Mouse (Mus musculus) liver, embryonic 16.5 days (tissue): ENCODE data around the gene Gm2663. TPM values are rescaled to one million over a fixed set of nuclear protein-coding genes. Genes with fewer than 3 reads are reported as not detected.
A peak's percentile ranks its signal among the peaks of the same experiment; 100 is the strongest.
"Not testable (repeated sequence)": the region's sequence is repeated elsewhere in the genome, so short reads cannot be mapped to it uniquely, and the experiment has no call there.

Experiments
- ATAC-seq: fragments of 200-750 bp; cut with Nextera tagmentation; 2 replicates; pipeline ENCODE4 v1.8.0; 2017; ENCODE audit warnings: low read depth, mild to moderate bottlenecking, moderate number of reproducible peaks, moderate library complexity
- H3K27ac ChIP-seq: fragments of 300-500 bp; sonication (generic); 2 replicates; pipeline ENCODE4 v1.5.1; 2014; ENCODE audit warnings: mild to moderate bottlenecking, low read length
- H3K27me3 ChIP-seq: fragments of 300-500 bp; sonication (generic); 2 replicates; pipeline ENCODE4 v1.6.1; 2014; ENCODE audit warnings: low read depth, low read length, mixed read lengths; ENCODE audit not compliant: control insufficient read depth, insufficient read depth
- H3K36me3 ChIP-seq: fragments of 300-500 bp; sonication (generic); 2 replicates; pipeline ENCODE4 v1.6.1; 2014; ENCODE audit warnings: mild to moderate bottlenecking; ENCODE audit not compliant: control insufficient read depth, insufficient read depth
- H3K4me1 ChIP-seq: fragments of 300-500 bp; sonication (generic); 2 replicates; pipeline ENCODE4 v1.6.1; 2014; ENCODE audit warnings: low read depth, low read length, mixed read lengths; ENCODE audit not compliant: control insufficient read depth
- H3K4me2 ChIP-seq: fragments of 300-500 bp; sonication (generic); 2 replicates; pipeline ENCODE4 v1.6.1; 2014; ENCODE audit warnings: low read depth, low read length, mixed read lengths
- H3K4me3 ChIP-seq: fragments of 300-500 bp; sonication (generic); 2 replicates; pipeline ENCODE4 v1.5.1; 2014; ENCODE audit warnings: low read depth, mild to moderate bottlenecking, low read length
- H3K9ac ChIP-seq: fragments of 300-500 bp; sonication (generic); 2 replicates; pipeline ENCODE4 v1.6.1; 2014; ENCODE audit warnings: low read depth, low read length
- H3K9me3 ChIP-seq: fragments of 300-500 bp; sonication (generic); replicated peaks from 2 replicates; pipeline ENCODE4 v1.6.1; 2016; ENCODE audit warnings: low read length; ENCODE audit not compliant: control insufficient read depth
- WGBS: fragments of 180-500 bp; shearing (Covaris S2); extraction: QIAGEN DNeasy Blood & Tissue Kit; methylation state at CpG from one replicate; pipeline ENCODE4 v1.1.7; 2014; ENCODE audit not compliant: insufficient replicate concordance; 5-methylcytosine and 5-hydroxymethylcytosine counted together
- polyA plus RNA-seq: library from polyadenylated mRNA; unstranded; fragments of >200 nt; fragmentation: Nextera tagmentation; extraction: Ambion mirVana; gene quantifications from 2 replicates; pipeline ENCODE4 v1.2.1, GENCODE M21; 2015

Gm2663 gene
- polyA plus RNA-seq = not detected in 2 replicates

GRCm38 (mm10) chr6:40999379-40999778 is at the start of gene Gm2663:
Gene Gm2663, minus strand, starts transcription at chr6:40999479.
- H3K9ac ChIP-seq, H3K4me2 ChIP-seq, H3K4me3 ChIP-seq, H3K27ac ChIP-seq, H3K36me3 ChIP-seq, ATAC-seq, H3K9me3 ChIP-seq, H3K4me1 ChIP-seq, H3K27me3 ChIP-seq: not testable (repeated sequence)

GRCm38 (mm10) chr6:41048602-41049001 is 49.3 kb upstream of the Gm2663 start:
- H3K27ac ChIP-seq = no peak overlapping the region
- no peaks in the 10 kb centered on the region for H3K27me3 ChIP-seq
- H3K9me3 ChIP-seq = no peaks in the 10 kb centered on the region
- ATAC-seq = no peak
- no peak overlapping the region for H3K4me2 ChIP-seq
- 16% methylated on average over 1 of the region's 1 CpGs for WGBS
- H3K4me1 ChIP-seq = no peaks in the 10 kb centered on the region
- H3K4me3 ChIP-seq = no peak overlapping the region
- no peaks in the 10 kb centered on the region for H3K36me3 ChIP-seq
- no peak overlapping the region for H3K9ac ChIP-seq

GRCm38 (mm10) chr6:41047961-41048360 is 48.7 kb upstream of the Gm2663 start:
- Histone ChIP-seq H3K36me3 (no peaks in the 10 kb centered on the region), H3K4me3 (no peak overlapping the region), H3K4me1 (no peaks in the 10 kb centered on the region), H3K27ac (no peak overlapping the region), H3K4me2 (no peak overlapping the region), H3K9me3 (no peaks in the 10 kb centered on the region), H3K9ac (no peak overlapping the region), H3K27me3 (no peaks in the 10 kb centered on the region)
- ATAC-seq = no peak
- WGBS = 72% methylated on average over 1 of the region's 1 CpGs

- Histone ChIP-seq H3K27ac (no peak overlapping the region), H3K36me3 (no peaks in the 10 kb centered on the region), H3K9me3 (no peaks in the 10 kb centered on the region), H3K9ac (no peak overlapping the region), H3K27me3 (no peaks in the 10 kb centered on the region), H3K4me1 (no peaks in the 10 kb centered on the region), H3K4me2 (no peak overlapping the region), H3K4me3 (no peak overlapping the region)
- ATAC-seq = no peak
- 77% methylated on average over 1 of the region's 1 CpGs for WGBS
Measured at GRCm38 (mm10) chr6:41047202-41047601, 47.9 kb upstream of the Gm2663 start.

- 37% methylated on average over 2 of the region's 2 CpGs for WGBS
- Histone ChIP-seq H3K36me3 (no peaks in the 10 kb centered on the region), H3K4me3 (no peak overlapping the region), H3K9me3 (no peaks in the 10 kb centered on the region), H3K27ac (no peak overlapping the region), H3K4me2 (no peak overlapping the region), H3K9ac (no peak overlapping the region), H3K27me3 (no peaks in the 10 kb centered on the region), H3K4me1 (no peaks in the 10 kb centered on the region)
- no peak for ATAC-seq
Measured at GRCm38 (mm10) chr6:41046553-41046952, 47.3 kb upstream of the Gm2663 start.

GRCm38 (mm10) chr6:41044753-41045152 is 45.5 kb upstream of the Gm2663 start:
- ATAC-seq = no peak
- H3K9me3 ChIP-seq = no peaks in the 10 kb centered on the region
- no peak overlapping the region for H3K4me3 ChIP-seq
- no peaks in the 10 kb centered on the region for H3K36me3 ChIP-seq
- 32% methylated on average over 1 of the region's 1 CpGs for WGBS
- H3K9ac ChIP-seq = no peak overlapping the region
- no peak overlapping the region for H3K27ac ChIP-seq
- no peak overlapping the region for H3K4me2 ChIP-seq
- no peaks in the 10 kb centered on the region for H3K27me3 ChIP-seq
- no peaks in the 10 kb centered on the region for H3K4me1 ChIP-seq

GRCm38 (mm10) chr6:41044314-41044713 is 45.0 kb upstream of the Gm2663 start:
- no peak overlapping the region for H3K4me3 ChIP-seq
- H3K4me2 ChIP-seq = no peak overlapping the region
- ATAC-seq = peak; percentile 55; the same call in 1 of the 2 replicates
- H3K9me3 ChIP-seq = no peaks in the 10 kb centered on the region
- no peaks in the 10 kb centered on the region for H3K27me3 ChIP-seq
- 46% methylated on average over 1 of the region's 1 CpGs for WGBS
- no peaks in the 10 kb centered on the region for H3K4me1 ChIP-seq
- H3K36me3 ChIP-seq = no peaks in the 10 kb centered on the region
- no peak overlapping the region for H3K27ac ChIP-seq
- H3K9ac ChIP-seq = no peak overlapping the region

- no peaks in the 10 kb centered on the region for H3K4me1 ChIP-seq
- no peak within 1 kb of the TSS for H3K27ac ChIP-seq
- no peaks in the 10 kb centered on the region for H3K9me3 ChIP-seq
- no peak within 1 kb of the TSS for H3K4me3 ChIP-seq
- H3K4me2 ChIP-seq = no peak within 1 kb of the TSS
- no peak within 1 kb of the TSS for H3K9ac ChIP-seq
- H3K36me3 ChIP-seq = no peaks in the 10 kb centered on the region
- no peak for ATAC-seq
- no peaks in the 10 kb centered on the region for H3K27me3 ChIP-seq
Measured at GRCm38 (mm10) chr6:41035409-41035808, 36.1 kb upstream of the Gm2663 start, which contains the start of gene 2210010C04Rik. Gene 2210010C04Rik, minus strand, starts transcription at chr6:41035509.

GRCm38 (mm10) chr6:41032802-41033201 is 33.5 kb upstream of the Gm2663 start:
- Histone ChIP-seq H3K4me2 (no peak overlapping the region), H3K36me3 (no peaks in the 10 kb centered on the region), H3K4me3 (no peak overlapping the region), H3K27me3 (no peaks in the 10 kb centered on the region), H3K4me1 (no peaks in the 10 kb centered on the region), H3K9ac (no peak overlapping the region), H3K27ac (no peak overlapping the region), H3K9me3 (no peaks in the 10 kb centered on the region)
- ATAC-seq = no peak
- WGBS = 54% methylated on average over 6 of the region's 6 CpGs

GRCm38 (mm10) chr6:41032231-41032630 is 33.0 kb upstream of the Gm2663 start:
- no peaks in the 10 kb centered on the region for H3K27me3 ChIP-seq
- no peak overlapping the region for H3K27ac ChIP-seq

More at GRCm38 (mm10) chr6:41032231-41032630, 33.0 kb upstream of the Gm2663 start:
- Histone ChIP-seq H3K4me1 (no peaks in the 10 kb centered on the region), H3K4me2 (no peak overlapping the region), H3K9me3 (no peaks in the 10 kb centered on the region), H3K36me3 (no peaks in the 10 kb centered on the region), H3K9ac (no peak overlapping the region), H3K4me3 (no peak overlapping the region)
- 59% methylated on average over 3 of the region's 3 CpGs for WGBS
- ATAC-seq = no peak
